Mouse (Mus musculus) limb, embryonic 14.5 days (tissue): Measurements from ENCODE around the gene Pdcl3. TPM values are rescaled to one million over a fixed set of nuclear protein-coding genes. Genes with fewer than 3 reads are reported as not detected.

Experiments used
- ATAC-seq: fragments of 200-750 bp; cut with Nextera tagmentation; 2 replicates; pipeline ENCODE4 v1.8.0; 2017; ENCODE audit warnings: low read depth, moderate number of reproducible peaks, moderate TSS enrichment; ENCODE audit not compliant: low FRiP score
- DNase-seq: peaks from one replicate; pipeline ENCODE4 v3.0.0-alpha.2; 2015; ENCODE audit warnings: low spot score
- H3K27ac ChIP-seq: fragments of 300-500 bp; sonication (generic); replicated peaks from 2 replicates; pipeline ENCODE4 v1.5.1; 2014; ENCODE audit warnings: low read depth, mild to moderate bottlenecking, low read length, moderate library complexity, mixed read lengths
- H3K27me3 ChIP-seq: fragments of 300-500 bp; sonication (generic); 2 replicates; pipeline ENCODE4 v1.6.1; 2014; ENCODE audit warnings: low read length, mixed read lengths; ENCODE audit not compliant: control insufficient read depth, insufficient read depth
- H3K36me3 ChIP-seq: fragments of 300-500 bp; sonication (generic); 2 replicates; pipeline ENCODE4 v1.6.1; 2014; ENCODE audit warnings: mild to moderate bottlenecking, low read length, moderate library complexity, mixed read lengths; ENCODE audit not compliant: control insufficient read depth, insufficient read depth
- H3K4me1 ChIP-seq: fragments of 300-500 bp; sonication (generic); 2 replicates; pipeline ENCODE4 v1.6.1; 2014; ENCODE audit warnings: antibody characterized with exemption, low read length, mixed read lengths; ENCODE audit not compliant: control insufficient read depth, insufficient read depth
- H3K4me2 ChIP-seq: fragments of 300-500 bp; sonication (generic); replicated peaks from 2 replicates; pipeline ENCODE4 v1.6.1; 2014; ENCODE audit warnings: low read depth, mild to moderate bottlenecking, low read length, moderate library complexity; ENCODE audit not compliant: severe bottlenecking
- H3K4me3 ChIP-seq: fragments of 300-500 bp; sonication (generic); replicated peaks from 2 replicates; pipeline ENCODE4 v1.5.1; 2014; ENCODE audit warnings: low read length
- H3K9ac ChIP-seq: fragments of 300-500 bp; sonication (generic); 2 replicates; pipeline ENCODE4 v1.6.1; 2014; ENCODE audit warnings: mild to moderate bottlenecking, low read depth, low read length, moderate library complexity; ENCODE audit not compliant: severe bottlenecking
- H3K9me3 ChIP-seq: fragments of 300-500 bp; sonication (generic); 2 replicates; pipeline ENCODE4 v1.6.1; 2016; ENCODE audit warnings: low read length; ENCODE audit not compliant: control insufficient read depth
- POLR2A ChIP-seq: fragments of 200-500 bp; IDR thresholded peaks from 2 replicates; pipeline ENCODE4 v1.8.0; 2012; ENCODE audit warnings: inconsistent platforms, mild to moderate bottlenecking, moderate library complexity, borderline replicate concordance; ENCODE audit not compliant: insufficient read depth, insufficient read length; ENCODE audit errors: extremely low read depth
- WGBS: fragments of 180-500 bp; shearing (Covaris S2); extraction: QIAGEN DNeasy Blood & Tissue Kit; methylation state at CpG from one replicate; pipeline ENCODE4 v1.1.7; 2014; 5-methylcytosine and 5-hydroxymethylcytosine counted together
- polyA plus RNA-seq, 2 experiments: library from polyadenylated mRNA; depleted of rRNA in 1 of 2; stranded (reverse) in 1 of 2; unstranded in 1 of 2; fragments of >200 nt; fragmentation: Nextera tagmentation in 1 of 2; extraction: Ambion mirVana in 1 of 2; gene quantifications; 2 replicates each; pipeline versions ENCODE4 v1.2.1 to v1.2.3; 2012 to 2014

Pdcl3 gene
- polyA plus RNA-seq (2012; rRNA removed) (62.7 and 85.8 TPM in 2 replicates), polyA plus RNA-seq (2014; fragmentation: Nextera tagmentation; extraction: Ambion mirVana) (143 and 149 TPM in 2 replicates)

DNA sequence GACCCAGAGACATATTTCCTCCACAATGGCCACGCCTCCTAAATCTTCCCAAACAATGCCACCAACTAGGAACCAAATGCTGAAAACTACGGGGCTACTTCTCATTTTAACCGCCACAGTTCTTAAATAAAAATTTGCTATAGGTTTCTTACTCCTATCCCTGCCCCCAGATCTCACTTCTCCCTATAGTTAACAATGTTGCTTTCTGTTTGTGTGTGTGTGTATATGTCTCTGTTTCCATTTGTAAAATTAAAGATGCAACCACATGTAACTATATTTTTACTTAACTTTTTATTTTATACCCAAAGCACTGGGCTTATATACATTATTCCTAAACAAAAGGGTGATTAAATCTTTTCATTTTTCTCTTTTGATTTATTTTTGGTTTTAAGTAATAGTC, at the start of gene Pdcl3:
TSS of gene Pdcl3 (plus strand) at position 301 of the 400 bp plus-strand sequence.
- Histone ChIP-seq H3K4me1 (peaks cover 5% of the 10 kb centered on the region), H3K9me3 (no peaks in the 10 kb centered on the region), H3K27me3 (no peaks in the 10 kb centered on the region), H3K9ac (no peak within 1 kb of the TSS), H3K36me3 (no peaks in the 10 kb centered on the region), H3K27ac (no peak within 1 kb of the TSS), H3K4me3 (no peak within 1 kb of the TSS), H3K4me2 (no peak within 1 kb of the TSS)
- WGBS, result 80% methylated on average over 3 of the region's 3 CpGs
- TF ChIP-seq POLR2A, result no peak
- ATAC-seq, result no peak
- no peak for DNase-seq

DNA sequence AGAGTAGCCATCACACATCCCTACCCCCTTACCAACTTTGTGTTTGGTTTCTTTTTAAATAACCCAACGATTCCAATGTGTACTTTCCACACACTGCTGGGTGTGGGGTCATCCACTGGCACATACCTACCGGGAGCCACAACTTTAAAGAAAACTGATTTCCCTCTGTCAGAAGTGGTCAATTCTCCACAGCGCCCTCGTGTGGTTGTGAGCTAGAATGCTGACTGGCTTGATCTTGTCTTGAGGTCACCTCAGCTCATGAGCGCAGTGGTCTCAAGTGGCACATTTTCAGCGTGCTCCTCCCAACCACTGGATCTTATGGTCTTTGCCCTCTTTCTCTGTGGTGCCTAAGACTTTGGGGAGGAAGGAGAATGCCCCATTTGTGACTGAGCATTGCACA, 48.6 kb upstream of the Pdcl3 start:
- no peaks in the 10 kb centered on the region for H3K4me1 ChIP-seq
- no peak for ATAC-seq
- no peak overlapping the region for H3K4me3 ChIP-seq
- H3K36me3 ChIP-seq, result no peaks in the 10 kb centered on the region
- no peak for TF ChIP-seq POLR2A
- WGBS, result 24% methylated on average over 6 of the region's 6 CpGs
- no peak overlapping the region for H3K4me2 ChIP-seq
- H3K9me3 ChIP-seq, result no peaks in the 10 kb centered on the region
- DNase-seq, result peak; percentile 26
- H3K9ac ChIP-seq, result no peak overlapping the region
- H3K27ac ChIP-seq, result no peak overlapping the region
- no peaks in the 10 kb centered on the region for H3K27me3 ChIP-seq

DNA sequence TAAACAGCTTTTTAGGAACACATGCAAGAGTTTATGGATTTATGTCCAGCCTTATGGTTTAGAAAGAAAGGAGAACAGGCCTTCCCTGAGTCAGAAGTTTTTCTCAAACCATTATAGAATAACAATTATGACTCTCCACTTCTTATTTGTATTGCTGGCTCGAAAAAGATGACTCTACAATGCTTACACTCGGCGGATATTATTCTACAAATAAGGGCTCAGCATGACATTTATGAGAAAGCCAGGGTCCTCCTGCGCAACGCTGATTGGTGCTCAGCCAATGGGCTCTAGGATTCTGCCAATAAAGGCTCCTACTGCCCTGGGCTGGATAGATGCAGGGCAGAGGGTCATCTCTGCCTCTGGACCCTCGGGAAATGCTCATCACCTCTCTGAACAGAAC, 46.6 kb upstream of the Pdcl3 start, which contains the start of gene Nms:
TSS of gene Nms (plus strand) at position 301 of the 400 bp plus-strand sequence.
- Histone ChIP-seq H3K9me3 (no peaks in the 10 kb centered on the region), H3K4me1 (no peaks in the 10 kb centered on the region), H3K9ac (no peak within 1 kb of the TSS), H3K4me3 (no peak within 1 kb of the TSS), H3K27ac (no peak within 1 kb of the TSS), H3K4me2 (no peak within 1 kb of the TSS), H3K36me3 (no peaks in the 10 kb centered on the region), H3K27me3 (no peaks in the 10 kb centered on the region)
- 72% methylated on average over 6 of the region's 6 CpGs for WGBS
- DNase-seq, result no peak
- no peak for ATAC-seq
- TF ChIP-seq POLR2A, result no peak

DNA sequence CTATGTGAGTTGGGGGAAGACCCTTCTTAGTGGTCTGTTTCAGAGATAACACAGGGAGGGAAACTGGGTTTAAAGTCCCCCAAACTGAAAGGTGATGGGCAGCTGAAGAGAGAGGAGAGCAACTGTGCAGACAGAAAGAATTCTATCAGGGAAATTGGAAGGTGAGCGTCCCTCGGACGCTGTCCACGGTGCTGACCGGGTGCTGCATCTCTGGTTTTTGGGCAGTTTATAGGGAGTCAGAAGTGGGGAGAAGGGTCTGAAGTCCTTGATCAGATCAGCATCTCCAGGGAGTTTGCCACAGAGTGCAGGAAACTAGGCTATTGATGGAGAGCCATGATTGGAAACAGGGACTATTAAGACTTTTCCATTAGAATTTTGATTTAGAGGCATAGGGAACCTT, 45.8 kb upstream of the Pdcl3 start:
- no peak for TF ChIP-seq POLR2A
- no peak for ATAC-seq
- H3K9ac ChIP-seq, result no peak overlapping the region
- H3K4me1 ChIP-seq, result no peaks in the 10 kb centered on the region
- WGBS, result 5% methylated on average over 5 of the region's 5 CpGs
- no peak overlapping the region for H3K4me2 ChIP-seq
- no peaks in the 10 kb centered on the region for H3K27me3 ChIP-seq
- H3K9me3 ChIP-seq, result no peaks in the 10 kb centered on the region
- H3K4me3 ChIP-seq, result no peak overlapping the region
- no peaks in the 10 kb centered on the region for H3K36me3 ChIP-seq
- DNase-seq, result peak; percentile 64
- H3K27ac ChIP-seq, result no peak overlapping the region

DNA sequence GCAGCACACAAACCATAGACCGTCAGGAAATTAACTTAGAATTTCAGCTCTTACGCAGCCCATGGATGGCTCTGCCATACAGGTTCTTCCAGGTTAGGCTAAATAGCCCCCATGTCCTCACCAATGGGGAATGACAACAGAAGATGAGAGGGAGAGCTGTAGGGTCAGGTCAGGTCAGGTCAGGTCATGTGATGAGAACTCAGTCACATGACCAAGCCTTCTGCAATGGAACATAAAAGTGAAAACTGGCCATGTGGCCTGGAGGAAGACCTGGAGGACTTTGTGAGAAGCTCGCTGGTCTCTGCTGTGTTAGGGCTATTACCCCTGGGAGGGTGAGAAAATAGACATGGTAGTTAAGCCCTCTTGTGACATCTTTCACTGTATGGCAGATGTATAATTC, 29.0 kb upstream of the Pdcl3 start:
- no peak for DNase-seq
- TF ChIP-seq POLR2A, result no peak
- Histone ChIP-seq H3K9me3 (no peaks in the 10 kb centered on the region), H3K4me1 (no peaks in the 10 kb centered on the region), H3K4me2 (no peak overlapping the region), H3K4me3 (no peak overlapping the region), H3K27ac (no peak overlapping the region), H3K27me3 (no peaks in the 10 kb centered on the region), H3K36me3 (no peaks in the 10 kb centered on the region), H3K9ac (no peak overlapping the region)
- 82% methylated on average over 3 of the region's 3 CpGs for WGBS
- ATAC-seq, result no peak

DNA sequence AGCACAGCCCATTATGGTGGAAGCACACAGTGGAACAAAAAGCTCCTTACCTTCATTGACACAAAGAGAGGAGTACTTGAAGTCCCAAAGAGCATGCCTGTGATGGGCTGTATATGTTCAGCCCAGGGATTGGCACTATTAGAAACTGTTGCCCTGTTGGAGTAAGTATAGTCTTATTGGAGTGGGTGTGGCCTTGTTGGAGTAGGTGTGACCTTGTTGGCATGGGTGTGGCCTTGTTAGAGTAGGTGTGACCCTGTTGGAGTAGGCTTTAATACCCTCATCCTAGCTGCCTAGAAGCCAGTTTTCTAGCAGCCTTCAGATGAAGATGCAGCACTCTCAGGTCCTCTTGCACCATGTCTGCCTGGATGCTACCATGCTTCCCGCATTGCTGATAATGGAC, 16.3 kb upstream of the Pdcl3 start:
- H3K9ac ChIP-seq, result no peak overlapping the region
- no peaks in the 10 kb centered on the region for H3K27me3 ChIP-seq
- H3K4me2 ChIP-seq, result no peak overlapping the region
- TF ChIP-seq POLR2A, result no peak
- ATAC-seq (no peak), DNase-seq (no peak)
- no peaks in the 10 kb centered on the region for H3K4me1 ChIP-seq
- no peak overlapping the region for H3K27ac ChIP-seq
- no peaks in the 10 kb centered on the region for H3K36me3 ChIP-seq
- WGBS, result 86% methylated on average over 1 of the region's 1 CpGs
- no peak overlapping the region for H3K4me3 ChIP-seq
- H3K9me3 ChIP-seq, result no peaks in the 10 kb centered on the region
